In genomic region chr16:32510399-32511337, GRCm38 (mm10) we compare ENCODE assay signal across 13 mouse cellular contexts. TPM values are rescaled to one million over a fixed set of nuclear protein-coding genes. Genes with fewer than 3 reads are reported as not detected.
DNase-seq lines count a peak whose midpoint lies in the region; ATAC-seq and TF ChIP-seq lines count a peak whose summit lies in the region.
"Had no signal": no experiment of that assay in that cellular context is flagged by ENCODE, and none has a peak within 500 bp of the region (broad histone marks: within the 10 kb centered on the region; RNA-seq: fewer than 3 reads in every experiment).

No protein-coding gene starts in this region.

- H3K27me3 ChIP-seq in erythroblast, embryonic 14.5 days (ENCODE audit: control insufficient read depth): no peaks in the 10 kb centered on the region
- peaks cover under 1% of the 10 kb centered on the region; the same call in 1 of the 2 replicates for H3K27me3 ChIP-seq in G1E (ENCODE audit: insufficient read depth, low read length)
- no peaks in the 10 kb centered on the region for H3K27me3 ChIP-seq in limb, embryonic 13.5 days
- H3K27me3 ChIP-seq: embryonic facial prominence, embryonic 15.5 days had no signal

- H3K27ac ChIP-seq in left cerebral cortex, adult 2 months: peak overlapping the region; percentile 44; the same call in 1 of the 2 replicates
- peak overlapping the region; percentile 63; the same call in 1 of the 2 replicates for H3K27ac ChIP-seq in limb, embryonic 13.5 days
- H3K27ac ChIP-seq: embryonic facial prominence, embryonic 15.5 days had no signal

- no peak for TF ChIP-seq CTCF in left cerebral cortex, adult 2 months (IDR thresholded peaks at IDR 0.05)
- TF ChIP-seq CTCF in G1E (IDR thresholded peaks at IDR 0.05; ENCODE audit: low read depth, low read length): no peak

- H3K36me3 ChIP-seq in erythroblast, embryonic 14.5 days (ENCODE audit: control insufficient read depth): peaks cover 54% of the 10 kb centered on the region
- H3K36me3 ChIP-seq in G1E (replicated peaks): no peaks in the 10 kb centered on the region
- H3K36me3 ChIP-seq in limb, embryonic 13.5 days: no peaks in the 10 kb centered on the region
- H3K36me3 ChIP-seq: embryonic facial prominence, embryonic 15.5 days had no signal

- no peak for ATAC-seq in erythroblast, adult 5-6 weeks (replicated peaks; ENCODE audit: low FRiP score, poor library complexity, severe bottlenecking)
- ATAC-seq in G1E (ENCODE audit: extremely low read depth, insufficient number of reproducible peaks, low FRiP score, poor library complexity, severe bottlenecking): no peak
- no peak for ATAC-seq in limb, embryonic 13.5 days (ENCODE audit: low FRiP score, low read depth)
- no peak for ATAC-seq in megakaryocyte-erythroid progenitor cell, adult 5-6 weeks (replicated peaks; ENCODE audit: low FRiP score, low TSS enrichment, poor library complexity, severe bottlenecking)

- H3K4me1 ChIP-seq in erythroblast, embryonic 14.5 days (ENCODE audit: control insufficient read depth): peaks cover 99% of the 10 kb centered on the region
- peaks cover 98% of the 10 kb centered on the region for H3K4me1 ChIP-seq in G1E (ENCODE audit: insufficient read depth, low read depth, low read length)
- H3K4me1 ChIP-seq in limb, embryonic 13.5 days: peaks cover 44% of the 10 kb centered on the region

- H3K4me3 ChIP-seq in erythroblast, embryonic 14.5 days (replicated peaks): peak overlapping the region; percentile 67
- H3K4me3 ChIP-seq in left cerebral cortex, adult 2 months: no peak overlapping the region
- H3K4me3 ChIP-seq in G1E (ENCODE audit: low read depth, low read length): peak overlapping the region; percentile 64; the same call in 1 of the 2 replicates
- no peak overlapping the region for H3K4me3 ChIP-seq in limb, embryonic 13.5 days
- H3K4me3 ChIP-seq: embryonic facial prominence, embryonic 15.5 days had no signal

- H3K9ac ChIP-seq in limb, embryonic 13.5 days: peak overlapping the region; percentile 39; the same call in 1 of the 2 replicates
- H3K9ac ChIP-seq: embryonic facial prominence, embryonic 15.5 days had no signal

- intact Hi-C loops in left cerebral cortex, adult 2 months (cut with DNase I): no loop called here
- intact Hi-C loops in left cerebral cortex, postnatal 4 days (cut with DNase I): no loop called here

- no peak for DNase-seq in left cerebral cortex, adult 2 months (ENCODE audit: extremely low spot score in 1 of 2, low spot score in 2 of 2)
- no peak for DNase-seq in left cerebral cortex, postnatal 4 days
- DNase-seq in G1E (ENCODE audit: low spot score): no peak
- no peak for DNase-seq in Muller cell, postnatal 12 days (ENCODE audit: inconsistent ontology term)
- DNase-seq: cerebellum, adult 18-20 months; kidney, adult 11 months had no signal

- WGBS in limb, embryonic 13.5 days: 56% methylated on average over 18 of the region's 18 CpGs

- H3K9me3 ChIP-seq in erythroblast, embryonic 14.5 days (ENCODE audit: control insufficient read depth, low read length): no peaks in the 10 kb centered on the region; the same call in 1 of the 2 replicates
- H3K9me3 ChIP-seq in G1E (replicated peaks): peaks cover 3% of the 10 kb centered on the region; the same call in 1 of the 2 replicates
- no peaks in the 10 kb centered on the region for H3K9me3 ChIP-seq in limb, embryonic 13.5 days
- H3K9me3 ChIP-seq: embryonic facial prominence, embryonic 15.5 days had no signal

- H3K4me2 ChIP-seq in limb, embryonic 13.5 days (replicated peaks): no peak overlapping the region
- H3K4me2 ChIP-seq: embryonic facial prominence, embryonic 15.5 days had no signal

RNA-seq across cellular contexts. Expression of gene Zdhhc19, which starts 14.6 kb away (rescaled TPM):
- polyA plus RNA-seq in erythroblast, embryonic 14.5 days (2012): not detected in 2 replicates
- not detected in 2 replicates for total RNA-seq in erythroblast, adult 5-6 weeks (2015; ENCODE audit: low replicate concordance)
- not detected in 2 replicates for total RNA-seq in erythroblast, adult 5-6 weeks (2017; ENCODE audit: low replicate concordance)
- total RNA-seq in left cerebral cortex, adult 2 months (2021): not detected
- total RNA-seq in left cerebral cortex, postnatal 4 days (2021): not detected
- total RNA-seq in G1E (2014; fragmentation: Nextera tagmentation) (not detected in 2 replicates), G1E (2017) (0.23 TPM in 1 of 2 replicates, not detected in the other)
- polyA plus RNA-seq in G1E (2012): not detected in 2 replicates
- polyA plus RNA-seq in limb, embryonic 13.5 days (2015; fragmentation: Nextera tagmentation; extraction: Ambion mirVana): not detected in 2 replicates
- 1.2 TPM in 1 of 2 replicates, not detected in the other for total RNA-seq in megakaryocyte-erythroid progenitor cell, adult 5-6 weeks (2014; fragmentation: Nextera tagmentation)
- total RNA-seq in megakaryocyte-erythroid progenitor cell, adult 5-6 weeks (2017): not detected in 2 replicates
- total RNA-seq: gastrocnemius, adult 18-20 months; layer of hippocampus, postnatal 14 days had no signal
- polyA plus RNA-seq: embryonic facial prominence, embryonic 15.5 days had no signal

RNA-seq across cellular contexts. Expression of gene Slc51a, which starts 23.0 kb away (rescaled TPM):
- not detected in 2 replicates for polyA plus RNA-seq in erythroblast, embryonic 14.5 days (2012)
- total RNA-seq in erythroblast, adult 5-6 weeks (2015; ENCODE audit: low replicate concordance): not detected in 2 replicates
- not detected in 2 replicates for total RNA-seq in erythroblast, adult 5-6 weeks (2017; ENCODE audit: low replicate concordance)
- total RNA-seq in left cerebral cortex, adult 2 months (2021): not detected
- total RNA-seq in left cerebral cortex, postnatal 4 days (2021): not detected
- total RNA-seq in G1E (2014; fragmentation: Nextera tagmentation) (not detected in 2 replicates), G1E (2017) (1.3 and 2.0 TPM in 2 replicates)
- polyA plus RNA-seq in G1E (2012): 0.02 TPM in 1 of 2 replicates, not detected in the other
- polyA plus RNA-seq in limb, embryonic 13.5 days (2015; fragmentation: Nextera tagmentation; extraction: Ambion mirVana): 0.46 and 0.56 TPM in 2 replicates
- 2.7 TPM in 1 of 2 replicates, not detected in the other for total RNA-seq in megakaryocyte-erythroid progenitor cell, adult 5-6 weeks (2014; fragmentation: Nextera tagmentation)
- 0.53 and 1.3 TPM in 2 replicates for total RNA-seq in megakaryocyte-erythroid progenitor cell, adult 5-6 weeks (2017)
- total RNA-seq: gastrocnemius, adult 18-20 months; layer of hippocampus, postnatal 14 days had no signal
- polyA plus RNA-seq: embryonic facial prominence, embryonic 15.5 days had no signal

Comparison
In these comparisons a context has a peak if more than half of its experiments do, and no peak if none do; other contexts are left out.
1. H3K4me3 ChIP-seq: peak in erythroblast, embryonic 14.5 days (single experiment) and G1E (single experiment); none in left cerebral cortex, adult 2 months (single experiment) and limb, embryonic 13.5 days (single experiment).